Mouse (Mus musculus): Measurements from ENCODE around the gene A930004D18Rik.

The A930004D18Rik gene

DNA sequence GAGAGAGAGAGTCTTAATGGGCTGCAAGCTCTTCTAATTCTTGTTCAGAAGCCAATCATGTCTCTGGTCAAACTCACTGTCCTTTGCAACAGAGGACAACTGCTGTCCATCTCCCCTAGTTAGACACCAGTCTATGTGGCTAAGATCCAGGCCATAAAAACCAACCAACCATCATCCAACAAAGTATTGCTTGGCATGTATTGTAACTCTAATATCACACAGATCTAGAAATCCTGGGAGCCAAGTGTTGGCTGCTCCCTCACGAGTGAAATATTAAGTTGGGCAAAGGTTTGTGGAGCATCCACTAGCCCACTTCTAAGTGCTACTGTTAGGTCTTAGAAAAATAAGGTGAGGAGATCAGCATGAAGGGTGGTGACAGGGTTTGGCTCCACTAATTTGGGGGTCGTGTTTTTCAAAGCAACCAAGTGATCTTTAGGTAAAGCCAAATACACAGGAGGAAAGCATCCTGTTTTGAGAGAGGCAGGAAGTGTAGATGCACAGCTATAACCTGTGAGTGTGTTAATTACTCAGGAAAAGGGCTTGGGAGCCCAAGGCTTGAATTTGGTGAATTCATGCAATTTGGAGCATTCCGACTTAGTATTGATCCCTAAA lies 710 bp upstream of the A930004D18Rik start:
- DNase-seq (ENCODE audit: low spot score) = no peak

- DNase-seq (ENCODE audit: low spot score) = no peak
Observed at GRCm38 (mm10) chr2:18034371-18035250, 2.9 kb downstream of the A930004D18Rik start.

DNA sequence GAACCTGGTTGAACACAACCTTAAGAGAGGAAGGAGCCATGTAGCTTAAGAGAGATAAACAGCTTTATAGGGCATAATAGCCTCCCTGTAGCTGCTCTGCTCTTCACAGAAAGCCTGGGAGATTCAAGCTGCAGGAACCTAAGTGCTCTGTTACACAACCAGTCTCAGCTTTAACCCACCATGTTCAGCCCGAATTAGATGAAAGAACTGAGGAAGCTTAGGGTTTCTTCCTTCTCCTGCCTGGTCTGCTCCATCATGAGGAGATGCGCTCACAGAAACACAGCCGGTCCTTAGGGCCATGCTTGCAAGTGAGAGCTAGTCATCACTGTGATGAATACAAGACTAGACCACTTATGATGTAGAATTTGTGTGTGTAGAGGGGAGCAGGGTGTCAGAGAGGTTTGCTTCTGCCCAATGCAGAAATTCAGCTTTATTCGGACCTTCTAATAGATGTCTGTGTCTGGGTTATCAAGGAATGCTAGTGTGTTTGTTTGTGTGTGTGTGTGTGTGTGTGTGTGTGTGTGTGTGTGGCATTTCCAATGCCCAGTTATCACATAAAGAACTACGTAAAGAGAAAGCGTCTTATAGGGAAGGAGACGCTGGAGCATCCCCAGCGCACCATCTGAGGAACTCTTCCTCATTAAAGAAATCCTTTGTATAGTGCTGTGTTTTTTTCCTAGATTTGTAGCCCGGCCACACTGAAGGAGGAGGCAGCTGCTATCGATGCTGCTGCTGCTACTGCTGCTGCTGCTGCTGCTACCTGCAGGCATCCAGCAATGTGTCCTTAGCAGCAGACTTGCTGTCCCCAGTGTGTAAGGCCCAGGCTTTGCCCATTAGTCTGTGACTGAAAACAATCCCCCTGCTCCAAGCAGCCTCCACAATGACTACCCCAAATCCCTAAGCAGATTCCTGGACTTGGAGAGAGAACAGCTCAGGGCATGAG lies 4.1 kb downstream of the A930004D18Rik start:
- no peak for DNase-seq (ENCODE audit: low spot score)

GRCm38 (mm10) chr2:18032538-18032895 lies 5.0 kb downstream of the A930004D18Rik start:
- DNase-seq (ENCODE audit: low spot score) = no peak

DNA sequence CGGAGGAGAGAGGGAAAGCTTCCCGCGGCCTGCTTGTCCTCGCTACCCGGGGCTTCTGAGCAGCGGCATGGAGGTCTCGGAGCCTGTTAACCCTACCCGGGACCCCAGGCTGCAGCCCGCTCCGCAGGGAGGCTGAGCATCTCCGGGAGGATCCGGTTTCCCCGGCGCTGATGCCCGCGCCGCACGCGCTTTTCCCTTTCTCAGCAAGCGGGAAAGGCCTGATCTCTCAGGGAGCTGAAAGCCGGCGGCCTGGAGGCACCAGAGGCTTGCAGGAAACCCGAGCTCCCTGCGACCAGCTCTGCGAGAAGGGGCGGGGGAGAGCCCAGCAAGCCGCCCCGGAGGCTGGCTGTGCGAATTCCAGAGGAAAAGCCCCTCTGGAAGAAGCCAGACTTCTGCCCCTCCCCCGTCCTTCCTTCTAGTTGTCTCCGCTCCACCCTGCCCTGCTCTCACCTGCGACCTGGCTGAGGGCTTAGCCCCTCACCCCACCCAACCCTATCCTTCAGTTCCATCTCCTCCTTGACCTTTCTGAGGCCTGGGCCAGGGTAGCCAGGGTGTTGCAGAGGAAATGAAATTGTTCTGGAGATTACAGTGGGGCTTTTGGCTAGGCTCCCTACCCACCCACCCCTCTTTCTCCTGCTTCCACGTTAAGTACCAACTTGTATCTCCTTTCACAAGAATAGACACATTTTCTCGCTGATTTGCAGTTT lies 5.6 kb downstream of the A930004D18Rik start:
- DNase-seq (ENCODE audit: low spot score) = no peak

GRCm38 (mm10) chr2:18031271-18031821 lies 6.2 kb downstream of the A930004D18Rik start:
- no peak for DNase-seq (ENCODE audit: low spot score)

DNA sequence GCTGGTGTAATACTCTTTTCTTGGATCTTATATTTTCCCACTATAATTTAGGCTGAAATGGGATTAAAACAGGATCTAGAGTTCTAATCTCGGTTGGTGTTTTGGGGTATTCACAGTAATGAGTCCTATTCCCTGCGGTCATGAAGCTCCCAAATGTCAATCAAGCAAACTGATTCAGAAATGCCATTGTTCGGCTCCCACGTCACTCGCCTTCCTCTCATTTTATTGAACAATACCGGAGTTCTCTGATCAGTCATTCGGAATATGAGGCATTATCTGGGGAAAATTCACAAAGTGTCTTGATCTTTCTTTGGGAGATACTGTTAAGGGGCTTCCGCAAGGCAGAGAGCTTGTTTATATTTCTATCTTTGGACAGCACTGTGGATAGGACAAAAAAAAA lies 7.0 kb downstream of the A930004D18Rik start:
- DNase-seq (ENCODE audit: low spot score) = no peak

GRCm38 (mm10) chr2:18029656-18030055 lies 7.9 kb downstream of the A930004D18Rik start:
- DNase-seq (ENCODE audit: low spot score) = no peak

DNA sequence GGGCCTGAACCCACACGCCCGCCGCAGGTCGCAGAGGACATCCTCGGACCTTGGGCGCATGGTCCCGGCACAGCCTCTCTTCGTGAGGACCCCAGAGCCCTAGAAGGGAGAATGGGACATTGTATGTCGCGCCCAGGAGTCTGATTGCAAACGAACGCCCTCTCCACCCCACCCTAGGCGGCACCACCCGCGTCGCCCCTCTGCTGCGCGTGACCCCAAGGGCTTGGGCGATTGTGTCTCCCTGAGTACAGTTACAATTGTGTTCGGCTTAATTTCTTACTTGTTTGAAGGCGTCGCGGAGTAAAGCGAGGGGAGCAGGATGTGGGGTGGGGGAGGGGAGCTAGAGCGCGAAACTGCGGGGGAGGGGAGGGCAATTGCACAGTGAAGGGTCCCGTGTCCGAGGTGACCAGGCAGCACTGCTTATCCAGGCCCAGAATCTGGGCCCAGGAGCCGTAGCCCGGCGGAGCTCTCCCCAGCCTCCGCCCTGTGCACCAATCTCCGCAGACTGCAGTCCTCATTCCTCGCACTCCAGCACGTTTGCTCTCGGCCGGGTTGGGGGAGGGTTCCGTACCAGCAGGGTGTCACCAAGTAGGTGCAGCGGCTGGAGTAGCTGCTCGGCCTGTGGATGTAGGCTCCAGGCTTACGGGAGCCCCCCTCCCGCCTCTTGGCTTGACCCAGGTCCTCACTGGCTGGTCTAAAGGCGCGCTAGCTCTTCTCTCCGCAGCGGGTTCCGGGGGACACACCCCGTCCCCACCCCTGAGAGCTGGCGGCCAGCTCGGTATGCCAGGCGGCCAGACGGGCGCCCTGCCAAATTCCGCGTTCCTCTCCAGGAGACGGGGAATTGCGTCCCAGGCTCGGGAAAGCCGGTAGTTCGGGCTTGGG lies 9.2 kb downstream of the A930004D18Rik start:
- no peak for DNase-seq (ENCODE audit: low spot score)

DNA sequence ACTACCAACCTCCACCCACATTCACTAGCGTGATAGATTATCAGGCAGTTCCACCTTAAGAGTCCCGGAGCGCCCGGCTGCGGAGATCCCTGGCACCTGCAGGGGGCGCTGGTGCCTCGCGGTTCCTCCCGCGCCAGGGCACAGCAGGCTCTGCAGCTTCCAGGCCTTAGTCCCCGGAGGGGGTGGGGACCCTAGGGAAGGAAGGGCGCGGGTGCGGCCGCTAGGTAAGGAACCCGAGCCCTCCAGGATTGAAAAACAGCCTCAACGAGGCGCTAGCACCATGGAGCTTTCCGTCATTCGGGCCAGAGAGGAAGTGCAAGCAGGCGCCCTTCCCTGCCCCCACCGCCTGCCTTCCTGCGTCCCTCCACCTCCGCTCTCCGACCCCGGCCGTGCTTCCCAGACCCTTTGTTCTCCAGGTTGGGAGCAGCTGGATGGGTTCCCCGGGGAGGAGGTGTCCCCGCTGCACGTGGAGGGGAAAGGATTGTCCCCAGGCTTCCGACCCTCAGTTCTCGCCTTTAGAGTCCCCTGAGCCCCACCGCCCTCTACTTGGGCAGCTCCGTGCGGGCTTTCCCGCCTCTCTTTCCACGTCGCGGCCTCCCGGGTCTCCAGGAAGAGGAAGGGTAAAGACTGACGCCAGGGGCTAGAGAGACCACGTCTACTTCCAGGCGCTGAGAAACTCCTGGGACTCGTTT lies 9.9 kb downstream of the A930004D18Rik start:
- peak; percentile 89 for DNase-seq (ENCODE audit: low spot score)

- no peak for DNase-seq (ENCODE audit: low spot score)
Observed at GRCm38 (mm10) chr2:18026116-18026947, 11.2 kb downstream of the A930004D18Rik start.

DNA sequence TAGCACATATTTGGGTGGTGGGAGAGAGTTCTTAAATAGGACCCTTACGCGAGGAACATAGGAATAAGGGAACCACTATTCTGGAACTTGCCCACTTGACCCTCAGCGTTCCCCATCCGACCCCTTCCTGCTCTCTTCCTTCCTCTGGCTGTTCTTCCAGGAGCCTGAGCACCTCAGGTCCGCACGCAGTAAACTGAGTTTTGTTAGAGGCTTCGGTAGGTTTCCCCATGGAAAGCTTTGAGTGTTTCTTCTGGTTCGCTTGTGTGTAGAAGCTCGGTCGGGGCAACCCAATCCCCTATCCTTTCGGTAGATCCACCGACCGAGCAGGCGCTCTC lies 11.8 kb downstream of the A930004D18Rik start:
- no peak for DNase-seq (ENCODE audit: low spot score)

- DNase-seq (ENCODE audit: low spot score) = no peak
Observed at GRCm38 (mm10) chr2:18025116-18025515, 12.4 kb downstream of the A930004D18Rik start.

- DNase-seq (ENCODE audit: low spot score) = no peak
Observed at GRCm38 (mm10) chr2:18022886-18023285, 14.7 kb downstream of the A930004D18Rik start.

GRCm38 (mm10) chr2:18019122-18019521 lies 18.4 kb downstream of the A930004D18Rik start:
- no peak for DNase-seq (ENCODE audit: low spot score)

DNA sequence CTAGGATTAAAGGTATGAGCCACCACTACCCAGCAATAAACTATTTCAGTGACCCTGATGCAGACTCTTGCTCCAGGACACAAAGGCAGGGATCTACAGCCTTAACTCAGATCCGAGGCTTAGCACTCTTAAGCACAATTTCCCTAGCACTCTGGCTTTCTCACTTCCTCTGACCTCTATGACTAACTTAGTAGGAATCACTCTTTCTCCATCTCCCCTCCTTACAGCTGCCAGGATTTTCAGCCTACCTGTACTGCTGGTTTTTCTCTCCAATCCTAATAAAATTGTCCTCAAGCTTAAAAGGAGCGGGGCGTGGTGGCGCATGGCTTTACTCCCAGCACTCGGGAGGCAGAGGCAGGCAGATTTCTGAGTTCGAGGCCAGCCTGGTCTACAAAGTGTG lies 20.2 kb downstream of the A930004D18Rik start:
- DNase-seq (ENCODE audit: low spot score) = no peak

DNA sequence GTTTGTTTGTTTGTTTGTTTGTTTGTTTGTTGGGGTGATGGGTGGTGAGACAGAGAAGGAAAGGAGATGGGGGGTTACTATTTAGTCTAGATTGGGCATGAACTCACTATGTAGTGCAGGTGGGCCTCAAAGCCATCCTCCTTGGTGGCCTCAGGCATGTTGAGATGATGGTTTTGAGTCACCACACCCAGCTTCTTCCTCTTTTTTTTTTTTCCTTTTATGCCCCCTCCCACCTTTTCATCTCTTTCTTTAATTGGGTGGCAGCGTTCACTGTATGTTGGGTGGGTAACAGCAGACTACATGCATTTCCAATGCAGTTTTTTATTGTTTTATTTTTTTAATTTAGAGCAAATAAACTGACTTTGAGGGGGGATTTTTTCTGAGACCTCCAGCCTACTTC lies 20.9 kb downstream of the A930004D18Rik start:
- no peak for DNase-seq (ENCODE audit: low spot score)

GRCm38 (mm10) chr2:18015581-18015980 lies 22.0 kb downstream of the A930004D18Rik start:
- no peak for DNase-seq (ENCODE audit: low spot score)

GRCm38 (mm10) chr2:18012866-18013265 lies 24.7 kb downstream of the A930004D18Rik start:
- DNase-seq (ENCODE audit: low spot score) = no peak
